12 mouse cellular contexts compared by ENCODE assay signal in genomic region chr3:75917770-75918503, GRCm38 (mm10). TPM values are rescaled to one million over a fixed set of nuclear protein-coding genes. Genes with fewer than 3 reads are reported as not detected.
A peak's percentile ranks its signal among the peaks of the same experiment; 100 is the strongest.
DNase-seq lines count a peak whose midpoint lies in the region; ATAC-seq and TF ChIP-seq lines count a peak whose summit lies in the region.
"Had no signal": no experiment of that assay in that cellular context is flagged by ENCODE, and none has a peak within 500 bp of the region (broad histone marks: within the 10 kb centered on the region; RNA-seq: fewer than 3 reads in every experiment).

No protein-coding gene starts in this region.

- peaks cover 8% of the 10 kb centered on the region for H3K4me1 ChIP-seq in forebrain, embryonic 12.5 days
- H3K4me1 ChIP-seq in forebrain, embryonic 14.5 days (ENCODE audit: control insufficient read depth, insufficient read depth, low read length): peaks cover 7% of the 10 kb centered on the region
- peaks cover 6% of the 10 kb centered on the region; the same call in 1 of the 2 replicates for H3K4me1 ChIP-seq in G1E (ENCODE audit: insufficient read depth, low read depth, low read length)
- H3K4me1 ChIP-seq in heart, embryonic 14.5 days (ENCODE audit: control insufficient read depth in 2 of 2, insufficient read depth in 2 of 2, low read length in 2 of 2): peaks cover 14 to 48% of the 10 kb centered on the region in 2 experiments
- peaks cover 72% of the 10 kb centered on the region for H3K4me1 ChIP-seq in liver, embryonic 15.5 days (replicated peaks)
- H3K4me1 ChIP-seq: limb, embryonic 13.5 days had no signal

- H3K36me3 ChIP-seq in forebrain, embryonic 12.5 days (replicated peaks): no peaks in the 10 kb centered on the region
- no peaks in the 10 kb centered on the region for H3K36me3 ChIP-seq in forebrain, embryonic 14.5 days (ENCODE audit: control insufficient read depth, insufficient read depth, low read length)
- no peaks in the 10 kb centered on the region for H3K36me3 ChIP-seq in G1E (replicated peaks)
- no peaks in the 10 kb centered on the region for H3K36me3 ChIP-seq in heart, embryonic 14.5 days (ENCODE audit: control insufficient read depth, insufficient read depth, low read length)
- H3K36me3 ChIP-seq in liver, embryonic 15.5 days (replicated peaks): no peaks in the 10 kb centered on the region
- H3K36me3 ChIP-seq: hindbrain, embryonic 10.5 days; limb, embryonic 13.5 days had no signal

- 92% methylated on average over 17 of the region's 17 CpGs for WGBS in forebrain, embryonic 12.5 days
- WGBS in forebrain, embryonic 14.5 days: 94% methylated on average over 17 of the region's 17 CpGs
- WGBS in heart, embryonic 14.5 days: 43% methylated on average over 17 of the region's 17 CpGs
- 39% methylated on average over 17 of the region's 17 CpGs for WGBS in liver, embryonic 15.5 days (ENCODE audit: insufficient replicate concordance)

- H3K4me2 ChIP-seq in forebrain, embryonic 12.5 days: no peak overlapping the region
- H3K4me2 ChIP-seq in forebrain, embryonic 14.5 days (ENCODE audit: low read length): no peak overlapping the region
- peak overlapping the region; percentile 50 for H3K4me2 ChIP-seq in heart, embryonic 14.5 days (ENCODE audit: low read length)
- peak overlapping the region; percentile 61 for H3K4me2 ChIP-seq in liver, embryonic 15.5 days
- H3K4me2 ChIP-seq: limb, embryonic 13.5 days had no signal

- H3K27ac ChIP-seq in forebrain, embryonic 12.5 days: no peak overlapping the region
- no peak overlapping the region for H3K27ac ChIP-seq in forebrain, embryonic 14.5 days (ENCODE audit: low read depth, low read length)
- H3K27ac ChIP-seq in heart, embryonic 14.5 days (replicated peaks in 1 of 2; ENCODE audit: control insufficient read depth in 1 of 2, insufficient read depth in 1 of 2, low read depth in 2 of 2, low read length in 2 of 2): 0 out of 4 replicates have a peak overlapping the region, but pooled peaks have one; percentile 14 to 43
- peak overlapping the region; percentile 89 for H3K27ac ChIP-seq in liver, embryonic 15.5 days (replicated peaks)
- H3K27ac ChIP-seq: hindbrain, embryonic 10.5 days; kidney, postnatal 0 days; limb, embryonic 13.5 days had no signal

- H3K27me3 ChIP-seq in forebrain, embryonic 12.5 days: no peaks in the 10 kb centered on the region
- H3K27me3 ChIP-seq in forebrain, embryonic 14.5 days (replicated peaks; ENCODE audit: control insufficient read depth, insufficient read depth, low read length): no peaks in the 10 kb centered on the region
- no peaks in the 10 kb centered on the region for H3K27me3 ChIP-seq in G1E (ENCODE audit: insufficient read depth, low read length)
- no peaks in the 10 kb centered on the region for H3K27me3 ChIP-seq in heart, embryonic 14.5 days (ENCODE audit: control insufficient read depth, insufficient read depth, low read length)
- H3K27me3 ChIP-seq in liver, embryonic 15.5 days: no peaks in the 10 kb centered on the region
- H3K27me3 ChIP-seq: limb, embryonic 13.5 days had no signal

- DNase-seq in forebrain, embryonic 14.5 days (ENCODE audit: low spot score): no peak
- no peak for DNase-seq in G1E (ENCODE audit: low spot score)
- no peak for DNase-seq in cerebellum, postnatal 14 days
- DNase-seq in cerebellum, adult 11 months: no peak
- DNase-seq: cerebellum, adult 18-20 months had no signal

- no peak overlapping the region for H3K9ac ChIP-seq in forebrain, embryonic 12.5 days
- no peak overlapping the region for H3K9ac ChIP-seq in forebrain, embryonic 14.5 days (ENCODE audit: low read length)
- H3K9ac ChIP-seq in heart, embryonic 14.5 days (ENCODE audit: low read length): no peak overlapping the region
- H3K9ac ChIP-seq in liver, embryonic 15.5 days: no peak overlapping the region
- H3K9ac ChIP-seq: limb, embryonic 13.5 days had no signal

- H3K4me3 ChIP-seq in forebrain, embryonic 12.5 days (replicated peaks): no peak overlapping the region
- no peak overlapping the region for H3K4me3 ChIP-seq in forebrain, embryonic 14.5 days (ENCODE audit: low read depth, low read length)
- no peak overlapping the region for H3K4me3 ChIP-seq in G1E (ENCODE audit: low read depth, low read length)
- H3K4me3 ChIP-seq in heart, embryonic 14.5 days (ENCODE audit: control insufficient read depth in 1 of 2, insufficient read depth in 1 of 2, low read depth in 1 of 2, low read length in 2 of 2): no peak overlapping the region
- peak overlapping the region; percentile 14 for H3K4me3 ChIP-seq in liver, embryonic 15.5 days (replicated peaks)
- H3K4me3 ChIP-seq: hindbrain, embryonic 10.5 days; limb, embryonic 13.5 days had no signal

- no peak for TF ChIP-seq CTCF in G1E (IDR thresholded peaks at IDR 0.05; ENCODE audit: low read depth, low read length)

- ATAC-seq in forebrain, embryonic 12.5 days (ENCODE audit: low FRiP score): 0 out of 2 replicates have a peak, but pooled peaks have one; percentile 51
- ATAC-seq in forebrain, embryonic 14.5 days: no peak
- peak; percentile 34; the same call in 1 of the 2 replicates for ATAC-seq in G1E (ENCODE audit: extremely low read depth, insufficient number of reproducible peaks, low FRiP score, poor library complexity, severe bottlenecking)
- ATAC-seq in heart, embryonic 14.5 days (ENCODE audit: insufficient number of reproducible peaks, insufficient read depth, low FRiP score, low read depth): peak; percentile 56
- peak; percentile 100 for ATAC-seq in liver, embryonic 15.5 days (ENCODE audit: insufficient read depth)
- no peak for ATAC-seq in CD4-positive, CD25-positive, alpha-beta regulatory T cell, adult 4 months

- no peaks in the 10 kb centered on the region for H3K9me3 ChIP-seq in forebrain, embryonic 12.5 days
- no peaks in the 10 kb centered on the region for H3K9me3 ChIP-seq in forebrain, embryonic 14.5 days (replicated peaks; ENCODE audit: control insufficient read depth, low read length)
- 0 out of 2 replicates have a peak, but pooled peaks cover 4% of the 10 kb centered on the region for H3K9me3 ChIP-seq in G1E (replicated peaks)
- H3K9me3 ChIP-seq in heart, embryonic 14.5 days (ENCODE audit: control insufficient read depth, low read length): no peaks in the 10 kb centered on the region
- no peaks in the 10 kb centered on the region for H3K9me3 ChIP-seq in liver, embryonic 15.5 days (replicated peaks)
- H3K9me3 ChIP-seq: hindbrain, embryonic 10.5 days; limb, embryonic 13.5 days had no signal

RNA-seq across cellular contexts. Expression of gene Golim4, which starts 38.8 kb away (rescaled TPM):
- 57.6 and 60.1 TPM in 2 replicates for polyA plus RNA-seq in forebrain, embryonic 12.5 days (2016; fragmentation: Nextera tagmentation; extraction: Ambion mirVana)
- polyA plus RNA-seq in forebrain, embryonic 14.5 days (2014; fragmentation: Nextera tagmentation; extraction: Ambion mirVana): 21.7 and 22.0 TPM in 2 replicates
- total RNA-seq in G1E (2014; fragmentation: Nextera tagmentation) (12.6 and 13.8 TPM in 2 replicates), G1E (2017) (4.3 and 4.4 TPM in 2 replicates)
- polyA plus RNA-seq in G1E (2012): 5.1 and 9.0 TPM in 2 replicates
- 29.4 and 37.6 TPM in 2 replicates for polyA plus RNA-seq in heart, embryonic 14.5 days (2014; fragmentation: Nextera tagmentation; extraction: Ambion mirVana)
- polyA plus RNA-seq in liver, embryonic 15.5 days (2015; fragmentation: Nextera tagmentation; extraction: Ambion mirVana): 19.3 and 23.6 TPM in 2 replicates
- 1 to 10 TPM; 5.1 to 8.0 TPM for polyA plus RNA-seq in CD4-positive, CD25-positive, alpha-beta regulatory T cell, adult 4 months (2017; shearing (Covaris generic))

Comparison
In these comparisons a context has a peak if more than half of its experiments do, and no peak if none do; other contexts are left out.
1. ATAC-seq: peak in forebrain, embryonic 12.5 days (single experiment), G1E (single experiment), heart, embryonic 14.5 days (single experiment) and liver, embryonic 15.5 days (single experiment); none in forebrain, embryonic 14.5 days (single experiment) and CD4-positive, CD25-positive, alpha-beta regulatory T cell, adult 4 months (single experiment).
2. H3K27ac ChIP-seq: peak in heart, embryonic 14.5 days (2 of 2) and liver, embryonic 15.5 days (single experiment); none in forebrain, embryonic 12.5 days (single experiment) and forebrain, embryonic 14.5 days (single experiment).
3. H3K4me2 ChIP-seq: peak in heart, embryonic 14.5 days (single experiment) and liver, embryonic 15.5 days (single experiment); none in forebrain, embryonic 12.5 days (single experiment) and forebrain, embryonic 14.5 days (single experiment).